Mouse (Mus musculus) embryonic facial prominence, embryonic 15.5 days (tissue): ENCODE measurements around the gene Erg28. TPM values are rescaled to one million over a fixed set of nuclear protein-coding genes. Genes with fewer than 3 reads are reported as not detected.

Source experiments
- ATAC-seq: fragments of 200-750 bp; cut with Nextera tagmentation; 2 replicates; pipeline ENCODE4 v1.8.0; 2017; ENCODE audit warnings: low read depth, moderate TSS enrichment; ENCODE audit not compliant: insufficient number of reproducible peaks, low FRiP score, low TSS enrichment
- H3K27ac ChIP-seq: fragments of 300-500 bp; sonication (generic); replicated peaks from 2 replicates; pipeline ENCODE4 v1.5.1; 2015; ENCODE audit warnings: mild to moderate bottlenecking, inconsistent platforms
- H3K27me3 ChIP-seq: fragments of 300-500 bp; sonication (generic); 2 replicates; pipeline ENCODE4 v1.6.1; 2015; ENCODE audit warnings: inconsistent platforms
- H3K36me3 ChIP-seq: fragments of 300-500 bp; sonication (generic); 2 replicates; pipeline ENCODE4 v1.6.1; 2015; ENCODE audit warnings: mild to moderate bottlenecking, inconsistent platforms
- H3K4me1 ChIP-seq: fragments of 300-500 bp; sonication (generic); 2 replicates; pipeline ENCODE4 v1.6.1; 2015; ENCODE audit warnings: inconsistent platforms
- H3K4me2 ChIP-seq: fragments of 300-500 bp; sonication (generic); replicated peaks from 2 replicates; pipeline ENCODE4 v1.6.1; 2015; ENCODE audit warnings: mild to moderate bottlenecking, inconsistent platforms
- H3K4me3 ChIP-seq: fragments of 300-500 bp; sonication (generic); replicated peaks from 2 replicates; pipeline ENCODE4 v1.5.1; 2015; ENCODE audit warnings: mild to moderate bottlenecking, inconsistent platforms
- H3K9ac ChIP-seq: fragments of 300-500 bp; sonication (generic); 2 replicates; pipeline ENCODE4 v1.6.1; 2015; ENCODE audit warnings: inconsistent platforms
- H3K9me3 ChIP-seq: fragments of 300-500 bp; sonication (generic); replicated peaks from 2 replicates; pipeline ENCODE4 v1.6.1; 2016; ENCODE audit warnings: inconsistent platforms
- WGBS: fragments of 180-500 bp; shearing (Covaris S2); methylation state at CpG from one replicate; pipeline ENCODE4 v1.1.7; 2015; 5-methylcytosine and 5-hydroxymethylcytosine counted together
- polyA plus RNA-seq: library from polyadenylated mRNA; unstranded; fragments of >200 nt; fragmentation: Nextera tagmentation; extraction: Ambion mirVana; gene quantifications from 2 replicates; pipeline ENCODE4 v1.2.1, GENCODE M21; 2015

The Erg28 gene
- polyA plus RNA-seq, 1 experiment from 2014 or later: 109 TPM

DNA sequence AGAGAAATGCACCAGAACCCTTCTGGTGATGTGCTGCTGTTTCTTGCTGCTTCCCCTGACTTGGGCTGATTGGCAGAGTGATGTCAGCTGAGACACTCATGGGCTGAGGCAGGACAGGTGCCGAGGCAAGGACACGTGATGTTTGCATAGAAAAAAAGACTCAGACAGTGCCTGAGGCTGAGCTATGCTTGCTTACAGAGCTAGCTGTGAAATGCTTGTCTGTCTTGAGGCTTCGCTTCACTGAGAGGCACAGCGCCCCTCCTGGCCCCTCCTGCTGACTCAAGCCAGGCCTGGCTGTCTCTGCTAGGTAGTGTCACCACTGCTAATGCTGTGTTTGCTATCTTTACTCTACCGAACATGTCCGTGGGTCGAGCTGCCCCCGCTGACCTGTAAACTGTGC lies 26.3 kb upstream of the Erg28 start:
- H3K4me1 ChIP-seq: no peaks in the 10 kb centered on the region
- no peak overlapping the region for H3K9ac ChIP-seq
- H3K9me3 ChIP-seq: no peaks in the 10 kb centered on the region
- no peak overlapping the region for H3K4me2 ChIP-seq
- H3K27me3 ChIP-seq: no peaks in the 10 kb centered on the region
- ATAC-seq: no peak
- no peak overlapping the region for H3K4me3 ChIP-seq
- 78% methylated on average over 8 of the region's 8 CpGs for WGBS
- H3K36me3 ChIP-seq: 0 out of 2 replicates have a peak, but pooled peaks cover 7% of the 10 kb centered on the region
- no peak overlapping the region for H3K27ac ChIP-seq

DNA sequence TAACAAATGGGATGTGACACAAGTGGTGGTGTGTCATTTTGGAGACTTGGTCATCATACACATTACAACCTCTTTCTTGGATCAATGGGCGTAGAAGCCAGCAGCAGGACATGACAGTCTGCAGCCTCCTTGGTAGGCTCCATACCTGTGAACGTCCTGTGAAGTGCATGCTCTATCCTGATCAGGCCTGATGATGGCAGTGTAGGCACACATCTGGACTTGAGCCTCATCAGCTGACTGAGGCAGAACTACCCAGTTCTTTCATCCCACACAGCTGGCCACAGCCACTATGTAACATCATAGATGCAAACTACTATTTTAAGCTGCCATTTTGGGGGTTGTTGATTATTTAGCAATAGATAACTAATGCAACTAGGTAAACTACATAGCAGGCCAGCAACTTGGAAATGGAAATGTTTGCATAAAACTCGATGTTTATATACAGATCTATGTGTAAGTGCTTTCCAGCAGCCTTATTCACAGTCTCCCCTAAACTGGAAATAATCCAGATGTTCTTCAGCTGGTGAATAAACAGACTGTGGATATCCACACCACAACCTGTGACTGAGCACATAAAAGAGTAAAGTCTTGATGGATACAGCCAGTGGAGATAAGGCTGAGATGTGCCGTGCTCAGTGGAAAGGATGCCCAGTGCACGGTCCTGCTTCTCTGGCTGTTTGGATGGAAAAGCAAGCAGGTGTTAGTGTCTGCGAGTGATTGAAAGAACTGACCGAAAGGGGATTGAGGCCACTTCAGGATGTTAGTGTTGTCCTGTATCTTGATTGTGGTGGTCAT lies 24.0 kb upstream of the Erg28 start:
- Histone ChIP-seq H3K27ac (no peak overlapping the region), H3K27me3 (no peaks in the 10 kb centered on the region), H3K9ac (no peak overlapping the region), H3K4me2 (no peak overlapping the region), H3K4me1 (no peaks in the 10 kb centered on the region), H3K4me3 (no peak overlapping the region), H3K9me3 (no peaks in the 10 kb centered on the region), H3K36me3 (0 out of 2 replicates have a peak, but pooled peaks cover 12% of the 10 kb centered on the region)
- 0 out of 2 replicates have a peak, but pooled peaks have one; percentile 65 for ATAC-seq
- 81% methylated on average over 7 of the region's 7 CpGs for WGBS

DNA sequence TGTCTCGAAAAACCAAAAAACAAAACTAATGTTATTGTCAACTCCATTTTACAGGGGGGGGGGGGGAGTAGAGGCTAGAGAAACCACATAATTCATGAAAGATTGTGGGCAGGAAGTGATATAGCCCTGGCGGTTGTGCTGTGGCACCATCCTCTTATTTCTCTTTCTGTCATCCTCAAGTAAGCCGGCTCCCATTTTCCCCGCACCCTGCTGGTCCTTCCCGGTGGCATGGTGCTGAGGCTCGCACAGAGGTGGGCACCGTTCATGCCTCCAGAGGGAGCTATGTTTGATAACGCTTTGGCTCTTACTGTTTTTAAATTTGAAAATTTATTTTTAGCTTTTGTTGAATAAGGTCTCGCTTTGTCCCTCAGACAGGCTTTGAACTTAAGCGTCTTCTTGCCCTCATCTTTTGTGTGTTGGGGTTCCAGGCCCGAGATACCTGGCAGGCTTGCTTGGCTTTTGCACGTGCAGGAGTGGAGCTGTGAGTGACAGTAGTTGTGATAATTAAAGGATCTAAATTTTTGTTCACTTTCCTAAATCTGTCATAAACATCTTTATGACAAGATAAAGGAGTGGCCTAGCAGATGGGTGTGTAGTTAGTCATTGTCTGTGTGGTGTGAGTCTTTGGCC lies 15.1 kb upstream of the Erg28 start:
- no peaks in the 10 kb centered on the region for H3K4me1 ChIP-seq
- H3K4me3 ChIP-seq: no peak overlapping the region
- 0 out of 2 replicates have a peak, but pooled peaks cover 7% of the 10 kb centered on the region for H3K36me3 ChIP-seq
- no peaks in the 10 kb centered on the region for H3K9me3 ChIP-seq
- 86% methylated on average over 12 of the region's 12 CpGs for WGBS
- H3K27ac ChIP-seq: no peak overlapping the region
- no peaks in the 10 kb centered on the region for H3K27me3 ChIP-seq
- no peak for ATAC-seq
- H3K4me2 ChIP-seq: no peak overlapping the region
- H3K9ac ChIP-seq: no peak overlapping the region

DNA sequence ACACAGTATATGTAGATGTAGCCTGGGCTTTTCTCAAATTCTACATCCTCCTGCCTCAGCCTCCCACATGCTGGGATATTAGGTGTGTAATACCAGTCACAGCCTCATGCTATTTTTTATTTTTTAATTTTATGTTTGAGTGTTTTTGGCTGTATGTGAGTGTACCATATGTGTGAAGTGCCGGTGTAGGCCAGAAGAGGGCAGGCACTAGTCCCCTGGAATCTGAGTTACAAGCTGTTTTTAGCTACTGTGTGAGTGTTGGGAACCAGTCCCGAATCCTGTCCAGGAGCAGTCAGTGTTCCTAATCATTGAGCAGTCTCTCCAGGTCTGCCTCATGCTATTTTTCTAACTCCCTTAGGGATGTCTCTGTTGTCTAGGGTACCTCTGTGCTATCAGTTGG lies 13.4 kb upstream of the Erg28 start:
- Histone ChIP-seq H3K9ac (no peak overlapping the region), H3K9me3 (no peaks in the 10 kb centered on the region), H3K4me2 (no peak overlapping the region), H3K27me3 (no peaks in the 10 kb centered on the region), H3K27ac (no peak overlapping the region), H3K4me3 (no peak overlapping the region), H3K4me1 (no peaks in the 10 kb centered on the region), H3K36me3 (peaks cover 14% of the 10 kb centered on the region; the same call in 1 of the 2 replicates)
- ATAC-seq: no peak
- 84% methylated on average over 2 of the region's 2 CpGs for WGBS

DNA sequence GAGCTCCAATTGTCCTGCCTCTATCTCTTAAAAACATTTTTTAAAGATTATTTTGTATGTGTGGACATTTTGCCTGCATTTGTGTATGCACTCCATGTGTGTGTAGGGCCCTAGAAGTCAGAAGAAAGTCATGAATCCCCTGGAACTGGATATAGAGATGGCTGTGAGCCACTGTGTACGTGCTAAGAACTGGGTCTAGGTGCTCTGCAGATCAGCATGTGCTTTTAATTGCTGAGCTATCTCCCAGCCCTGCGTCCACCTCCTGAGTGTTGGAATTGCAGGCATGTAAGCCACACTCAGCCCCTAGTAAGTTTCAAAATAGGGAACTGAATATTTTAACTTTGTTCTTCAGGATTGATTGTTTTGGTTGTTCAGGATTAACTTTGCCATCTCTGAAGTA lies 10.2 kb upstream of the Erg28 start:
- ATAC-seq: no peak
- WGBS: 71% methylated on average over 2 of the region's 2 CpGs
- no peak overlapping the region for H3K4me2 ChIP-seq
- no peaks in the 10 kb centered on the region for H3K4me1 ChIP-seq
- no peak overlapping the region for H3K9ac ChIP-seq
- no peak overlapping the region for H3K27ac ChIP-seq
- no peaks in the 10 kb centered on the region for H3K9me3 ChIP-seq
- H3K4me3 ChIP-seq: no peak overlapping the region
- H3K36me3 ChIP-seq: peaks cover 26% of the 10 kb centered on the region; the same call in 1 of the 2 replicates
- no peaks in the 10 kb centered on the region for H3K27me3 ChIP-seq

DNA sequence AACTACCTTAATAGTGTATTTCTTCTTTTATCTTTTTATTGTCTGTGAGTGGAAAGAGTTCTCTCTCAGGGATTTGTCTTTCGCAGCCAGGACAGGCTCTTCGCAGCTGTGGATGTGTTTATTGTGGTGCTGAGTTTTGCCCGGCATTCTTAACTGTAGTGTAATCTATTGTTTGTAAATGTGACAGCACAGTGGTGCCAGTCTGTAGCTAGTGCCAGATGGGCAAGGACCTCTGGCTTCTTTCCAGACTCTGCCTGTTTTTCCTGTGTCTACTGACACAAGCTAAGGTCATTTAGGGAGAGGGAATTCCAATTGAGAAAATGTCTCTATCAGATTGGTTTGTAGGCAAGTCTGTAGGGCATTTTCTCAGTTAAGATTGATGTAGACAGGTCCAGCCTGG lies 6.3 kb upstream of the Erg28 start:
- WGBS: 86% methylated on average over 3 of the region's 3 CpGs
- no peak overlapping the region for H3K4me2 ChIP-seq
- H3K4me1 ChIP-seq: no peaks in the 10 kb centered on the region
- H3K9me3 ChIP-seq: no peaks in the 10 kb centered on the region
- H3K27ac ChIP-seq: no peak overlapping the region
- no peak overlapping the region for H3K4me3 ChIP-seq
- H3K36me3 ChIP-seq: peaks cover 32% of the 10 kb centered on the region
- no peak for ATAC-seq
- no peaks in the 10 kb centered on the region for H3K27me3 ChIP-seq
- H3K9ac ChIP-seq: no peak overlapping the region

DNA sequence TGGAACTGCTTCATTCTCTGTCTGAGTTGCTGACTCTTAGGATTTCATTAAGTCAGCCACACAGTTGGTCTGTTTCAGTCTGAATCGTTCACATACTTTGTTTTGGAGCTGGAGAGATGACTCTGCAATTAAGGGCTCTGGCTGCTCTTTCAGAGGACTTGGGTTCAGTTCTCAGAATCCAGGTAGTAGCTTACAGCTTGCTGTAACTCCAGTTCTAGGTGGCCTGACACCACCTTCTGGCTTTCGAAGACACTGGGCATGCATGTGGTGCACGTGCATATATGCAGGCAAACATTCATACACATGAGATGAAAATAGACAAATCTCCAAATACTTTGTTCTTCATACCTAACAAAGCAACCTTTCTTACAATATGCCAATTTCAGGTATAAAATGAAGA lies 5.5 kb upstream of the Erg28 start:
- Histone ChIP-seq H3K27ac (no peak overlapping the region), H3K4me1 (0 out of 2 replicates have a peak, but pooled peaks cover 2% of the 10 kb centered on the region), H3K4me2 (no peak overlapping the region), H3K9me3 (no peaks in the 10 kb centered on the region), H3K4me3 (no peak overlapping the region), H3K27me3 (no peaks in the 10 kb centered on the region), H3K9ac (no peak overlapping the region), H3K36me3 (peaks cover 32% of the 10 kb centered on the region)
- 95% methylated on average over 3 of the region's 3 CpGs for WGBS
- no peak for ATAC-seq

DNA sequence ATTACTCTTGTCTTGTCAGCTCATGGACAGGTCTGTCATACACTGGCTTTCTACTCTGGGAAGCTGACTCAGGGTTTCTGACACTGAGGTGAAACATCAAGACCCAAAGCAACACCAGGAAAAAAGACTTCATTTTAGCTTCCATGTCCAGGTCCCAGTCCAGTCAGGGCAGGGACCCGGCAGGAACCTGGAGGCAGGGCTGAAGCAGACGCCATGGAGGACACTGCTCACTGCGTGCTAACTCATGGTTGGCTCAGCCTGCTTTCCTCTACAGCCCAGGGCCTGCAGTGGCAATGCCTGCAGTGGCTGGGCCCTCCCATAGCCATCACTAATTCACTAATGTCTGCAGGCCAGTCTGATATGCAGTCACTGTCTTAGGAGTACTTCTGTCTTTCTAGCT lies 4.5 kb upstream of the Erg28 start:
- Histone ChIP-seq H3K36me3 (peaks cover 29% of the 10 kb centered on the region), H3K27ac (no peak overlapping the region), H3K4me3 (no peak overlapping the region), H3K9me3 (no peaks in the 10 kb centered on the region), H3K9ac (no peak overlapping the region), H3K4me2 (no peak overlapping the region), H3K27me3 (no peaks in the 10 kb centered on the region), H3K4me1 (peaks cover 5% of the 10 kb centered on the region)
- no peak for ATAC-seq
- 87% methylated on average over 3 of the region's 3 CpGs for WGBS

DNA sequence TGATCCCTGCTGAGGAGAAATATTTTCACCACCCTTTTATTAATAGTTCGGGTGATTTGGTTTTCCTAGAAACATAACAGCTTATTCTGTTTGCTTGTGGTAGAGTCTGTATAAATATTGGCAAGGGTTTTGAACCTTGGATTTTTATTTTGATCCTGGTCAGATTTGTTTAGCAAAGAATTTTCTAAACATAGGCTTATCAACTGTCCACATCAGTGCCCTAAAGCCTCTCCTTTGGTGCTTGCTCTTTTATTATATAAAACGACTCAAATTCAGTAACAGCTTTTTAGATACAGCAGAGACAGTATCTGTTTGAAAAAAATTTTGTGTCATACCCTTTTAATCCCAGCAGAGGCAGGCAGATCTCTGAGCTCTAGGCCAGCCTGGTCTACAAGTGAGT lies 1.5 kb upstream of the Erg28 start:
- 0 out of 2 replicates have a peak overlapping the region, but pooled peaks have one; percentile 71 for H3K4me3 ChIP-seq
- peaks cover 14% of the 10 kb centered on the region for H3K36me3 ChIP-seq
- H3K4me2 ChIP-seq: peak overlapping the region; percentile 64; the same call in 1 of the 2 replicates
- ATAC-seq: no peak
- H3K27ac ChIP-seq: no peak overlapping the region
- H3K4me1 ChIP-seq: peaks cover 16% of the 10 kb centered on the region
- no peak overlapping the region for H3K9ac ChIP-seq
- H3K9me3 ChIP-seq: no peaks in the 10 kb centered on the region
- H3K27me3 ChIP-seq: no peaks in the 10 kb centered on the region
- 66% methylated on average over 2 of the region's 2 CpGs for WGBS

DNA sequence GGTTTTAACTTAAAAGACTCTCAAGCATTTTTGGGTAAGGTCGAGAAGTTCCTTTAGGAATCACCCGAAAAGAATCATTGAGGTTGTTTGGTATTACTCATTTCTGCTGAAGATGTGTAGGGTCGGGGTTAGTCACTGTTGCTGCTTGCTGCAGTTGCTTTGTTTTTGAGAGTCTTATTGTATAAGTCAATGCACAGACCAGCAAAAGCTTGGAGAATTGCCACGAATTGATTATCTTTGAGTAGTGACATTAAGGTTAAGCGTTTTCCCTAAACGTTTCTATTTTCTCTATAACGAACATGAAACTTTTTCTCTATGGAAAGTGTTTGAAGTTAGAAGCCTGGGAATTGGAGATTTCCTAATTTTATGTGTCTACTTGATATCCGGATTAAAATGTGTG lies 1.0 kb upstream of the Erg28 start:
- WGBS: 5% methylated on average over 8 of the region's 8 CpGs
- Histone ChIP-seq H3K9me3 (no peaks in the 10 kb centered on the region), H3K27ac (peak overlapping the region; percentile 99), H3K36me3 (peaks cover 19% of the 10 kb centered on the region), H3K4me1 (peaks cover 16% of the 10 kb centered on the region), H3K9ac (peak overlapping the region; percentile 57), H3K27me3 (no peaks in the 10 kb centered on the region), H3K4me3 (peak overlapping the region; percentile 71), H3K4me2 (peak overlapping the region; percentile 64)
- no peak for ATAC-seq

DNA sequence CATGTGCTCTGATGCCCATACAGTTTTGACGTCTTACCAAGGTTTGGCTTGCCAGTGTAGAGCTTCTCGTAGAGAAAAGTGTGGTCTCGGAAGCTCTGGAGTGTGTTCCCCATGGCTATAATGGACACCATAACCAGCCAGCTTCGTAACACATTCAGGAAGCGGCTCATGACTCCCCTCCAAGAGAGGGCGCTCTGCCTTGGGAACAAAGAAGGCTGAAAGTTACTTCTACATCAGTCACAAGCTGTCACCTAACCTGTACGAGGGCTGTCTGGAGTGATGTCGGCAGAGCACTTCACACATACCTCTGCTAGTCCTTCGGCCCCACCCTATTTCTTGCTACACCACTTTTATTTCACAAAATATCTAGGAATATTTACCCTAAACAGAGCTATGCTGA lies 2.3 kb downstream of the Erg28 start:
- Histone ChIP-seq H3K27me3 (no peaks in the 10 kb centered on the region), H3K4me2 (no peak overlapping the region), H3K9me3 (no peaks in the 10 kb centered on the region), H3K27ac (no peak overlapping the region), H3K36me3 (peaks cover 35% of the 10 kb centered on the region), H3K4me1 (peaks cover 16% of the 10 kb centered on the region), H3K4me3 (no peak overlapping the region), H3K9ac (no peak overlapping the region)
- no peak for ATAC-seq
- WGBS: 74% methylated on average over 9 of the region's 9 CpGs
